Mouse (Mus musculus) embryo, embryonic 10.5 days (tissue): ENCODE measurements at regions not wholly inside any gene's neighbourhood (a gene's known extent, or its start where the extent isn't known, plus 50 kb on each side); places are given as distances from the start of the nearest gene placed in this dataset.

Experiments used
- DNase-seq: peaks from one replicate; pipeline ENCODE4 v3.0.0-alpha.2; 2015; ENCODE audit warnings: low spot score

DNA sequence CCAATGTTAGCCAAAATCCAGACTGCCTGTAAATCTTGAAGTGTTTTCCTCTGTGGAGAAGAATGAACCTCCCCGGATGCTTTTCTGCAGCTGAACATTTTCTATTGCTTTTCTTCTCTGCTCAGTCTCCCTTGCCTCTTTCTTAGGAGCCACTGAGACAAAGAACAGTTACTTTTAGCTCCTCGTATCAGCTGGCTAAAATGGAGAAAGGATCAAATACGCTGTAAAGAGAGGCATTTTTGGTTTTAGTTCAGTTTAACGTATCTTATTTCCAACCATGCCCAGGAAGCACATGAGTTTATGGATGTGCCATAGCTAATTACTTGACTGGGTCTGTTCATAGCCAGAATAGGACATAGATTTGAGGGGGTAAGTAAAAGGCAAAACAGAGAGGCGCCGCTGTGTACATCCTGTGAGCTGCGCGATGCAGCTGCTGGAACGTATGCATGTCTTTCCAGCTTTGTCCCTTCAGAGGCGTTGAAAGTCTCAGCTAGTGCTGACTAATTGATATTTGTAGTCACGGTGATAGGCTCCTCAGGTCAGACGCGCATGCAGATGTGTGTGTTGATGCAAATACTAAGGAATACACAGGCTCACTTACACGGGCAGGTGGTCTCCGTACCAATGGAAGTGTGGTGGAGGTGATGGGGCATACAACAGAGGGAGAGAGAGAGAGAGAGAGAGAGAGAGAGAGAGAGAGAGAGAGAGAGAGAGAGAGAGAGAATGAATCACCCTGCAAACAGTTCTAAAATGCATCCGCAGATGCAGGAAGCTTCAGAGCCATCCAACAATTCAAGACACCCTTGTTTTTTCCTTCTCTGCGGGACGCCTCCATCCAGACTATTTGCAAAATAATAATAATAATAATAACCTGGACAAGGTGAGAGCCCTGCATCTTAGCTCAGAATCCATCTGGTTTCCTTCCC is 216.5 kb upstream of the Ubash3b start:
- peak; percentile 62 for DNase-seq

DNA sequence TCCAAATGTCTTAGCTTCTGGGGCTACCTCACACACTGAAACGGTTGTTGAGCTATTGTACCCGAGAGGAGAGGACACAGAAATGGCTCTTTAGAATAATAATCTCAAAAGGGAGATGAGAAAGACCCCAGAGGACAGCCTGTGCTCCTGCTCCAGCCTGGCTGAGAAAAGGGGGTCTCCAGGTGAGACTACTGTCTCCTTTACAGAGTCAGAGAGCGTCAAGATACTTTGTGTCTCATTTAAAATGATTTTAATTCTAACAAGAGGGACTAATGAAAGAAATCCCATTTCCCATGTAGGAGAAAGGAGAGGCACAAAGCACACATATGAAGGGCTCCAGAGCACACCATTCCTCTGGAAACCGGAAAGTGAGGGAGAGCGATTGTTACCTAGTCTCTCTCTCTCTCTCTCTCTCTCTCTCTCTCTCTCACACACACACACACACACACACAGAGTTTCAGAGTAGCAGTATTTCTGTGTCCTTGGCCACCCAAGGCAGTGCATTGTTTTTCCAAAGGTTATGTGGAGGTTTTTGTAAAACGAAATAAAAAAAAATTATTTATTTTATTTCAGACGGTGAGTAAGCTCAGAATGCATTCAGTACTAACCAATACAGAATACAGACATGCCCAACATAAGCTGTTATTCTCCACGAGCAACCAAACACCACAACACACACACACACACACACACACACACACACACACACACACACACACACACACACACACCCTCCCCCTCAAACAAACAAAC is 215.6 kb upstream of the Ubash3b start:
- DNase-seq, result peak; percentile 45

DNA sequence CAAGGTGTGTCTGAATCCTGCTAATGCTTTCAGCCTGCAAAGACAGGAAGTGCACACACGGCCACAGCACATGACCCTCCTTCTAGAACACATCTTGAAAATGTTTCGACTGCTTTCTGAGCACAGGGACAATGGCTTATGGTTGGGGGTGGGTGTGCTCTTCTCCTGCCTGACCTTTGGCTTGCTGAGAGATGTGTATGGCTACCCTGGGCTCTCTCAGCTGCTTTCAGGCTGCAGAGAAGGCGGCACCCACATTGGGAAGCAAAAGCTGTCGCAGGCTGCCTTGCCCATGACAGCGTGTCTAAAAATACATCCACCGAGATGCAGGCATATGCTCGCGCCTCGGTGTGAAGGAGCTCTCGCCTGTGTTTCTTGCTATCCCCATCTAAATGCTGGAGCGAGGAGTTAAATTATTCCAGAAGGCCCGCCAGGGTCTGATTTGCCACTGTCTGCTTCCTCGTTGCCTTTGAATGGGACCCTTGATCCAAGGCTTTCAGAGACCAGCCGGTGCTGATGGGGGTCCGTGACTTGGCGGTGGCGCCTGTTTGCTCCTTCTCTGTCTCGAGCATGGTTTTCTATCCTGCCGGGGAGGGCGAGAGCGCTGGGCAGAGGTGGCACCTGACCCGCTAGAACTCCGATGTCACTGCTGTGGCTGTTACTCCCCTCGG is 214.6 kb upstream of the Ubash3b start:
- peak; percentile 75 for DNase-seq

DNA sequence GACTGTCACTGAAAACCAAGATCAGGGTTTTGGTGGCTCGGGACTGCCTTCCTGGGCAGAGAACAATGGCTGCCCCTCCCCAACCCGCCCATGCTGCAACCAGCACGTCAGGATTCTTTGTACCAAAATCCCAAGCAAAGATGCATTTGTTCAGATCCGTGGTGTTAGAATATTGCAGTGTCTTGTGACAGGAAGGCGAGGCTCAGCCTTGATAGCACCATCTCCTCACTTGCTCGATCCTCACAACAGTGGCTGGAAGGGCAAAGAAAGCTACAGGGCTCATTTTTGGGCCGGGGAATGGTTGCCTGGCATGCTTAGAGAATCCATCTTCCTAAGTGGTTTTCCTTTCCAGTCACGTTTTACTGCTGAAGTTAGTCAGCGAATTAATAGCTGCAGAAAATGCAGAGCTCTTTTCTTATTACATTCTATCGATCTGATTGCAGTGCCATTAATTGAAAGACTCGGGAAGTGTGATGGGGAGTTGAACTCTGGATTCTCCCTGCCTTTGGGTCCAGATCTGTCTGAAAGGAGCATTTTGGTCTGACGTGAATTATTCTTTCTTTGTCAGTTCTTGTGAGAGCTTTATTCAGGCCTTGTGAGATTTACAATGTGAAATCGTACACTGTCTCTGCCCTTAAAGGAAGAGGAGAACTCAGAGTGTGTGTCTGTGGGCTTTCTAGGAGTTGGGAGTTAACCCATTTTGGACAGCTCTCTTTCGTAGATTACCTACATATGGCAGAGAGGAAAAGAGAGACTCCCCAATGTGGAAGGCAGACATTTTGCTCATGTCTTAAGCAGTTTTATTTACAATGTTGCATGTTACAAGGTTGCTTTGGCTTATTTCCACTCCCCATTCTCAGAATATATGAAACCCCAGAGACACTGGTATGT is 213.3 kb upstream of the Ubash3b start:
- peak; percentile 50 for DNase-seq

DNA sequence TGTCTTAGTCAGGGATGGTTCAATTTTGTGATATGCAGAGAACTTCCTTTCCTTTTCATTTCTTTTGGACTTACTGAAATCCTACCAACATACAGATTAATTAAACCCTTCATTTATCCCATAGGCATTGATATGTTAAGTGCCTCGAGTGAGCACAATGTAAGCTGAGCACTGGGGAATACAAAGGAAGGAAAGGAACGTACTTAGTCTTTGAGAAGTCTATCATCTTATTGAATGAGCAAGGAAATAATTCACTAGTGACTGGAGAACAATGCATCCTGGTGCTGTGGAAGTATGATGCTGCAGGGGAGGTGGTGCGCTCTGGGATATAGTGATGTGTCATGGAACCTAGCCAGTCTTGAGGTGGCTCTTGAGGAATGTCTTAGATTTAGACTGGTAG is 204.9 kb upstream of the Ubash3b start:
- DNase-seq, result peak; percentile 41

DNA sequence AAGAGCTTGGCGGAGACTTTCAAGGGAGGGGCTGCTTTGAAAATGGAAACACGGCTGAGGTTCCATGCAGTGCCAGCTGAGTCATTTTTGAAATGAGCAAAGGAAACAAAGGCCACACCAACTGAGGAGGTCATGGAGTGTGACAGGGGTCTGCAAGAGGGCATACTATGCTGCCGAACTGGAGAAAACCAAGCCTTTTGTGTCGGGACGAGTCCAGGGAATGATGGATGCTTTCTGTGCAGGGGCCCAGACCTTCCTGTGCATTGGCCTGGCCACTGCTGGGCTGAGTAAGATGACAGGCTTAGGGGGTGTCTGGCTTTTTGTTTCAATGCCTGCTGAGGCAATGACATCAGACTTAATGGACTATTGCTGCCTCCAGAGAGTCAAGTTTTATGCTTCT is 203.8 kb upstream of the Ubash3b start:
- peak; percentile 88 for DNase-seq

DNA sequence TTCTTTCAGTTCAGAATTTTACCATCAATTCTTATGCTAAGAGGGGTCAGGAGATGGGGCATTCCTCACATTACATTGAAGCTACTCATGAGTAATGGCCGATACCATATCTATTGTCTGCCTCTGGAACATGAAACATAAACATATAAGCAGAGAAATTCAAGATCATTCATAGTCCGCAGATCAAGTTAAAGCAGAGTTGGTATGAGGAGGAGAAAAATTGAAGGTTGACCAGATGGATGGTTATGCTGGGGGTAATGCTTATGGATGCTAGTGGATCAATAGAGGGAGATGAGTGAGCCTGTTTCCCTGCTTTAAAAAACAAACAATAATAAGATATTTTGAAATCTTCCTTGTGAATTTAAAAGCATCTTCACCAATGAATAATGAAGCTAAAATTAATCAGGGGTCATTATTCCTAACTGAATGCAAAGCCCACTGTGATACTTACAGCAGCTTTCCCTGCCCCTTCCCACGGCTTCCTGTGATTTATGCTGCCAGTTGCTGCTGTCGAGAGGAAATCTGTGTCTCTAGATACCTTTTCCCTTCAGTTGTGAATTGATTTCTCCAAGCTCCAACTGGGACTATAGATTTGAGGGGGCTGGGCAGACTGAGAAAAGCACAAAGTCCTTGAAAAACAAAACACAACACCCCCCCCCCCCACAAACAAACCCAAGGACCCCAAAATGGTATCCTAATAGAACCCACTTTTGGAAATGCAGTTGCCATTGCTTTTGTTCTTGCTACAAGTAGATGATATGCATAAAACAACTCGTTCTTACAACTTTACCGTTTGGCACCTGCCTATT is 203.1 kb upstream of the Ubash3b start:
- peak; percentile 58 for DNase-seq

DNA sequence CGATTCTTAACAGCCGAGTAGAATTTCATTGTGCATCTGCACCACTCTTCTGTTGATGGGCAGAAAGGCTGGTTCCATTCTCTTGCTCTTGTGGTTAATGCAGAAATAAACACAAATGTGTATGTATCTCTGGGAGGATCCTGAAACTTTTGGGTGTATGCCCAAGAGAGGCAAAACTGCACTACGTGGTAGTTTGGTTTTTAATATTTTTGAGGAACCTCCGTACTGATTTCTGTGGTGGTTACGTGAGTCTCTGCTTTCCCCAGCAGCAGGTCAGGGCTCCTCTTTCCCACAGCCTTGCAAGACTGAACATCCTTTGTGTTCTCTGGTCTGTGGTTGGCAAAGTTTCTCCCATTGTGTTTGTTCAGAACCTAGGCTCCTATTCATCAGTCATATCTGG is 198.9 kb upstream of the Ubash3b start:
- DNase-seq, result no peak

DNA sequence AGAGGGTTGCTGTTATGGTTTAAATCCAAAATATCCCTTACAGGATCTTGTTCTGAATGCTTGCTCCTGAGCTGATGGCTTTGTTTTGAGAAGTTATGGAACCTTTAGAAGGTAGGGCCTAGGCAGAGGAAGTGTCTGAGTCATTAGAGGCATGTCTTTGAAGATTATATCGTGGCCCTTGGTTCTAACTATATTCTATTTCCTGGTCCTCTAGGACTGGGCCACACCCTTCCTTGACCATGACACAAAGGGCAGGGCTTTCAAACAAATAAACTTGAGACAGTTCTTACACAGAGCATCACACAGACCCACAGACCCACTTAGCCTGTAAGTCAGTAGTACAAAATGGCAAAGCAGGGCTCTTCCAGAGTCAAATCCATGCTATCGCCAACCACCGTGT is 197.8 kb upstream of the Ubash3b start:
- DNase-seq, result no peak

DNA sequence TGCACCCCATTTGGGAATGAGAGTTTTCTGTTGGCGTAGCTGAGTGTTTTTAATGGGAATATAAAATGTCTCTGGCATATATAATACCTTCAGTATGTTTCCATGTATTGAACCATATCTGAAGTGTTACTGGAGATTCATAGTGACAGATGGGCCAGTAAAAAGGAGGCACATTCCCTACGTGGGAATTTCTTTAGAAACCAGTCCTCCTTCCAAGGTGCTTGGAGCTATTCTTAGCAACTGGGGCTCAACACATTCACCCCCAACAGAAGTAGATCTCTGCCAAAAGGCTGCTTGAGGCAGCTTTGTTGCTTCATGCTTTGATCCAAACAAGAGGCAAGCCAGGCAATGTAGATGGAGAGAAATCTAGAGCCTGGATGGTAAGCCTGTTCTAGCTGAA is 183.8 kb upstream of the Ubash3b start:
- DNase-seq, result no peak

DNA sequence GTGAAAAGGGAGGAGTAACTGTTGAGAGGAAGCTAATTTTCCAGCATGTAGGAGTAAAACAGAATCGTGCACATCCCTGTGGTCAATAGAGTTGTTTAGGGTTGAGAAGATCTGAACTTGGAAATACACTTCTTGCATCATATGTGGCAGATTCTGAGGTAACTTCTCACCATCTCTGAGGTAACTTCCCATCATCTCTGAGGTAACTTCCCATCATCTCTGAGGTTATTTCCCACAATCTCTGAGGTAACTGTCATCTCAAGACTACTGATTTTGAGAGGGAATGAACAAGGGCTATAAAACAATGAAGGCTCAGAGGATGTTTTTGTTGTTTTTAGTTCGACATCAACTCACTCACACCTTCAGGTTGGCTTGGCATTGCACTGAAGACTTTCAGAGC is 175.9 kb upstream of the Ubash3b start:
- no peak for DNase-seq

DNA sequence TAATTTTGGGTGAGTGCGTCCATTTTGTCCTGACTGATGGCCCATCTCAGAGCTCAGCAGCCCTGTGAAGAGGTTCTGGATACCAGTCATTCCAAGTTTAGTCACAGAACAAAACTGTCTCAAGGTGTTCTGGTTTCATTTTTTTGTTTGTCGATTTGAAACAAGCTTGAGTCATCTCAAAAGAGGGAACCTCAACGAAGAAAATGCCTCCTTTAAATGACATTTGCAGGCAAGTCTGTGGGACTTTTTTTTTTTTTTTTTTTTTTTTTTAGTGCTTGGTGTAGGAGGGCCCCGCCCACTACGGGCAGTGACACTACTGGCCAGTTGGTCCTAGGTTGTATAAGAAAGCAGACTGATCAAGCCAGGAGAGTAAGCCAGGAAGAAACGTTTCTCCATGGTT is 175.3 kb upstream of the Ubash3b start:
- no peak for DNase-seq

DNA sequence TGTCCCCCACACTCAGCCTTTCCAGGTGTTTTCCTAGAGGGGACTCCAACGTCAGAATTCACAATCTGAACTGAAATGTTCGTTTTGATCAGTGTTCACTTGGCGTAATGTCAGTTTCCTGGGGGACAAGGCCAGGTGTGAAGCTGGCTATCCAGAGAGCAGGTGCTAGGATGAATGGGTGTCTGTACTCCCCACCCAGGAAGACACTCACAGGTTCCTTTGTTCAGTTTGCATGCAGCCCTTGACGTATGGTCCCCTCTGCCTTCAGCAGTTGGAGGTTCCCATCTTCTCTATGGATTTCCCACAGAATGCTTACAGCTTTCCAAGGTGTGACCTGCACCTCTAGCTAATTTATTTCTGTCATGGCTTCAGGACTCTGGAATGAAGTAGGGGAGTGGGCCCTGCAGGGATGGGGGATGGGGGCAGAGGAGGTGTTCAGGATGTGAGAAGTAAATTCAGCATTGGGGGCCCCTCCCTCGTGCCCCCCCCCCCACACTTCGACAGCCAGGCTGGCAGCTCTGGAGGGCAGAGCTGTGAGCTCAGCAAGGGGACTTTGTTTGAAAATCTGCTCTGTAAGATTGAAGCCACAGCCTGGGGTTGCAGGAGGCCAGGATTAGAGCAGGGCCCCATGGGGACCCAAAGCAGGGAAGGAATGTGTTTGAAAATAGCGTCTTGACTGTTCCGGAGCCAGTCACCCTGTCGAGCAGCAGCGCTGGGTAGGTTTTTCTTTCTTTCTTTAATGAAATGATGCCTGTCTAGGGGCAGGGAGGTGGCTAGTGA is 173.2 kb upstream of the Ubash3b start:
- DNase-seq, result peak; percentile 75

DNA sequence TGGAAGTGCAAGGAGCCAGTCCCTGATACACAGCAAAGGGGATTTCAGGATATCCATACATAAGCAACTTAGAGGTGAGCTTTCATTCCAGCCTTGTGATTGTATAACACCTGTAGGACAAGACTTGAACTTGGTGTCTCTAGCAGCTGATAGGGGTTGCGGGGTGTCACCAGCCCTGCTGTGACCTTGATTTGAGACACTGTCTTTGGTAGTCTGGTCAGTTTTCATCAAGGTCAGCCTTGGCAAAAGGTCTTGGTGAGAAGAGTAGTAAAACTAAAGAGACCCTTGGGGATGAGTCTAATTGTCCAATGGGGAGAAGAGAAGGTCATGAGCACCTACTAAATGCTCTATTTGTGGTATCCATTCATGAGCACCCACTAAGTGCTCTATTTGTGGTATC is 172.0 kb upstream of the Ubash3b start:
- no peak for DNase-seq

DNA sequence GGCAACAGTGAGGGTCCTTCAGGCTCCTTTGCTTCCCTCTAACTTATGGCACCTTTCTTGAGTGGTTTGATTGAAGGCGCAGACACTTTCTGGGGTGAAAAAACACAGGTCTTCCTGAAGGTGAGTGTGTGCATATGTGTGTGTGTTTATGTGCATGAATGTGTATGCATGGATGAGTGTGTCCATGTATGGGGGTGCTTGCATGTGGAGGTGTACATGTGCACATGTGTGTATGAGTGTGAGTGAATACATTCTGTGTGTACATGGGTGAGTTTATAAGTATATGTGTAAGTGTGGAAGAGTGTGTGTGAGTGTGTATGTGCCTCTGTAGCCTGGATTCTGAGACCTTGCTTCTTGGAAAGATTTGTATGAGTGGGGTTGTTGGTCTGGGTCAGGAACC is 167.5 kb upstream of the Ubash3b start:
- no peak for DNase-seq

DNA sequence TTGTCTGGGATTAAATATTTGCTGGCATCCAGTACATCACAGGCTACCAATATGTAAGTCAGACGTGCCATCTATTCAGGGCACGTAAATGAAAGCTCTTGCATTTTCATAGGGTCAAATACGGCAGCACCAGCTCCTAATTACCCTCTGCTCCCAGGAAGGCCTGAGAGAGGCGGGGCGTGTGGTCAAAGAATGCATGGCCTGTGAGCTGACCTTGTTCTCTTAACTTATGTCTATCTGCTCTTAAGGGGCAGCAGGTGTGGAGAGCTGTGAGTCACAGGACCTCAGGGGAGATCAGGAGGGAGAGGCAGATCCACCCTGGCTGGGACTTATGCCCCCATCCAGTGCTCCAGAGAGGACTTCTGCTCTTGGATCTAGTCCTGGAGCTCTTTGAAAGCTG is 167.0 kb upstream of the Ubash3b start:
- DNase-seq, result peak; percentile 69

DNA sequence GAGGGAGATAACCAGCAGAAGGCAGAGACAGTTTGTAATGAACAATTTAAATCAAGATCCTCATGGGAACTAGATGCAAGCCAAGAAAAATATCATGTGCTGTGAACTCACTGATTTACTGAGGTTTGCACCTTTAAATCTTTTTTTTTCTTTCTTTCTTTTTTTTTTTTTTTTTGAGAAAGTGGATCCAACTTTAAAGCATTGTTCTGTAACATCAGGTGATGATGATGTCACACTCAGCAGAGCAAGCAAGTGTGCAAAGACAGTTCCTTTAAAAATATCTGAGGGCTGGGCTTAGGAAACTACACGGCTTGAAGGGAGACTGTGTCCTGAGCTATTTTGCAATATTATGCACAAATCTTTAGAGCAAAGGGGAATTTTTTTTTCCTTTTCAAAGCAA is 166.6 kb upstream of the Ubash3b start:
- DNase-seq, result peak; percentile 32

DNA sequence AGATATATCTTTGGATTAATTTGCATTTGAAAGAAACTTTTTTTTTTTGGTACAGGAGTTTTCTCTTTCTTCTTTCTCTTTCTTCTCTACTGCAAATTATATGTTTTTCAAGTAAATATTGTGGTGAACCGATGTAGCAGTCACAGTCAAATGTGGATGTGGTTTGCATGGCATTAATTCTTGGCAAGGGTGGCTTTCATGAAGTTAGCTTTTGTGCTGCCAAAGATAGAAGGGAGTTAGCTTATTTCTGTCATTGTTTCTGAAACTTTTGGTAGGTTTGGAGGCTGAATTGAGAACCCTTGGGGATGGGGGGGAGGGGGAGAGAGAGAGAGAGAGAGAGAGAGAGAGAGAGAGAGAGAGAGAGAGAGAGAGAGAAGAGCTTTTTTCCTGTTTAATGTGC is 166.1 kb upstream of the Ubash3b start:
- peak; percentile 36 for DNase-seq

DNA sequence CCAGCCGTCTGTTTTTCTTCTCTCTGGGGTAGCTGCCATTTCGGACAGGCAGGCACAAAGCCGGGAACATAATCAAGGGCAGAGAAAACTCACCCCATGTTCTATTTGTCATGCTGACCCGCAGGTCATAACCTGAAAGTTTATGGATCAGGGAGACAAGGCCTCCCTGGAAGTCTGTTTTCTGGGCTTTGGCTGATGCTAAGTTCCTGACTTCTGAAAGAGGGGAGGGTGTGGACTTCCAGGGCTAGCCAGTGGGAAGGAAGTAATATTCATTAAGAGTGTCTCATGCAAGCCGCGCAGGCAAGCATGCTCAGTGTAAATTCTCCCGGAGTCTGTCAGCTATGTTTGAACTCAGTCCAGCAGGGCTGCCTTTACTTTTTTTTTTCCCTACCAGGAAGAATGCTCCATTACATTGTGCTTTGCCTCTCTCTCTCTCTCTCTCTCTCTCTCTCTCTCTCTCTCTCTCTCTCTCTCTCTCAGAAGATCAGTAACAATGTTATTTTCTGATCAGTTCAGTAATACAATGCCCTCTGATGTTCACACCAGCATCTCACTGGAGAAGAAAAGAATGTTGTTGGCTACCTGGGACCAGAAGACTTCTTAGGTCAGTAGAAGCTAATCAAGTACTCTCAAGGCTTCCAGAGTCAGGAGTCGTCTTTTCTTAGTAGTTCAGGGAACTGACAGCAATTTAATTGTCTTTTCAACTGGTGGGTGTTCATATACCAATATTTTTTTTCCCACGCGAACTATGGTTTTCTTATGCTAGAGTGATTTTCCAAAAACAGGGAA is 165.5 kb upstream of the Ubash3b start:
- peak; percentile 90 for DNase-seq
